Mouse (Mus musculus): ENCODE data around the gene Gal3st4. TPM values are rescaled to one million over a fixed set of nuclear protein-coding genes. Genes with fewer than 3 reads are reported as not detected.

The Gal3st4 gene
- 3.1 and 3.9 TPM in 2 replicates for polyA plus RNA-seq (2016; fragmentation: Nextera tagmentation; extraction: Ambion mirVana)

DNA sequence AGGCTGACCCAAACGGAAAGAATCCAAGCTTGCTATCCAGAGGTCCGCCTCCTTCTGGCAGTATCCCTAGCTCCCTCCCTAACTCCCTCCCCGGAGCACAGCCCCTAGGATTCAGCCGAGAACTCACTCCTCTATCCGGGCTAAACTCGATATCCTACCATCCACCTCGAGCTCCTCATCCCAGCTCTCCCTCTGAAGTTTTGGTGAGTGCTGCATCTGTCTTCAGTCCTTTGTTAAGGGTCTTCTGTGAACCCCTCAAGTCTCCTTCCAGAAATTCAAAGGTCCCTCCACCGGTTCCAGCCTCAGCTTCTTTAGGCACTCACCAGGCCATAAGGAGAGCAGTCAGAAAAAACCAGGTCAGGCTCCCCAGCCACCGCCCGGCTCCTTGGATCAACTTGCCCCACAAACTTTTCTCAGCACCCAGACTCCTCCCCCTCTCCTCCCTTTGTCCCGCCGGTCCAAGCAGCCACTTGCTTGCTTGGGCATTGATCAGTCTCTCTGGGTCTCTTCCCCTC lies at the start of gene Gal3st4:
Gene Gal3st4 (minus strand): TSS at position 432 of the 515 bp plus-strand sequence.
- 3% methylated on average over 12 of the region's 12 CpGs for WGBS
- DNase-seq (ENCODE audit: extremely low spot score, low spot score), result peak; percentile 57
- H3K27me3 ChIP-seq (ENCODE audit: poor library complexity, severe bottlenecking), result peaks cover 51% of the 10 kb centered on the region
- peaks cover 33% of the 10 kb centered on the region for H3K36me3 ChIP-seq (replicated peaks)
- H3K4me3 ChIP-seq, result peak within 1 kb of the TSS; percentile 44
- H3K27ac ChIP-seq, result peak within 1 kb of the TSS; percentile 79
- no peaks in the 10 kb centered on the region for H3K9me3 ChIP-seq
- peaks cover 68% of the 10 kb centered on the region for H3K4me1 ChIP-seq

DNA sequence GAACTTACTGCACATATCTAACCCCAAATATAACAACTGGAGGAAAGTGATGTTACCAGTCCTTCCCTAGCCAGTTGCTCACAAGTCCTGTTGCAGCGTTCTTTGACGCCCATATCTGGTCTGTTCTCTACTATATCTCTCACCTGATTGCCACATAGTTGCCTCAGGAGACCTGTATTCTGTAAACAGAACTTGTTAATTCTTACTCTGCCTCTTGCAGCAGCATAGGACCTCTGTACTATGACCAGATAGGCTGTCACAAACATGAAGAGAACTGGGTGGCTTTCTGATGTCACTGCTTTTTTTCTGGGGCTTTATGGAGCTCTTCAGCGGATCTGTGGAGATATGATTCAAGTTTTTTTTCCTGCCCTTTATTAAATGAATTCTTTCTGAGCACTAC lies 40.2 kb upstream of the Gal3st4 start:
- Histone ChIP-seq H3K36me3 (replicated peaks) (no peaks in the 10 kb centered on the region), H3K4me1 (no peaks in the 10 kb centered on the region), H3K9me3 (no peaks in the 10 kb centered on the region), H3K27me3 (ENCODE audit: poor library complexity, severe bottlenecking) (no peaks in the 10 kb centered on the region), H3K4me3 (no peak overlapping the region), H3K27ac (no peak overlapping the region)
- WGBS, result 87% methylated on average over 3 of the region's 3 CpGs
- DNase-seq (ENCODE audit: extremely low spot score, low spot score), result no peak

DNA sequence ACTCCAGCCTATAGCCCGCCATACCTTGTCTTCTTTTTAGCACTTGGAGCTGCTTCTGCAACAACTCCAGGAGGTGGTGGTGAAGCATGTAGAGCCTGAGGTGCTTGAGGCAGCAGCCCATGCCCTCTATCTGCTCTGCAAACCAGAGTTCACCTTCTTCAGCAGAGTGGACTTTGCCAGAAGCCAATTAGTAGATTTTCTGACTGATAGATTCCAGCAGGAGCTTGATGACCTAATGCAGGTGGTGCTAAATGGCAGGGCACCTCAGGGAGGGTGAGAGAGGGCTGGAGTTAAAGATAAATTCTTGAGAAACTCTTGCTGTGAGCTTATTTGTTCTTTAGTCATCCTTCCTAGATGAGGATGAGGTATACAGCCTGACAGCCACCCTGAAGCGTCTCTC lies 27.0 kb upstream of the Gal3st4 start:
- Histone ChIP-seq H3K4me3 (no peak overlapping the region), H3K27me3 (ENCODE audit: poor library complexity, severe bottlenecking) (no peaks in the 10 kb centered on the region), H3K9me3 (no peaks in the 10 kb centered on the region), H3K4me1 (no peaks in the 10 kb centered on the region), H3K36me3 (replicated peaks) (no peaks in the 10 kb centered on the region), H3K27ac (no peak overlapping the region)
- no peak for DNase-seq (ENCODE audit: extremely low spot score, low spot score)
- WGBS, result 92% methylated on average over 2 of the region's 2 CpGs

DNA sequence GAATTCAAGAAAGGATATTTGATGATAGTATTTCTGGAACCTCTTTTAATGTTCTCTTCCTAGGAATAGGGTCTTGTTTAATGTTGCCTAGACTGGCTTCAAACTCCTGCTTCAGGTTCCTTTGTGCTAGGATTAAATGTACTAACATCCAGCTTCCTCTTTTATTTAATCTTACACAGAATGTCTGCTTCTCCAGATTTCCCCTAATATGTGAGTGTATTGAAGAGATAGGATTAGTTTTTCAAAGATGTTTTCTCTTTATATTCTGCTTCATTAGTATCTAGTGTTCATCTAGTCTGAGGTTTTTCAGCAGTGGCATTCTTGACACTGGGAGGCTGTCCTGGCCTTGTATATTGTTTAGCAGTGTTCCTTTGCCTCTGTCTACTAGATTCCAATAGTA lies 21.5 kb upstream of the Gal3st4 start:
- Histone ChIP-seq H3K36me3 (replicated peaks) (no peaks in the 10 kb centered on the region), H3K9me3 (no peaks in the 10 kb centered on the region), H3K4me1 (no peaks in the 10 kb centered on the region), H3K4me3 (no peak overlapping the region), H3K27me3 (ENCODE audit: poor library complexity, severe bottlenecking) (no peaks in the 10 kb centered on the region), H3K27ac (no peak overlapping the region)
- DNase-seq (ENCODE audit: extremely low spot score, low spot score), result no peak

DNA sequence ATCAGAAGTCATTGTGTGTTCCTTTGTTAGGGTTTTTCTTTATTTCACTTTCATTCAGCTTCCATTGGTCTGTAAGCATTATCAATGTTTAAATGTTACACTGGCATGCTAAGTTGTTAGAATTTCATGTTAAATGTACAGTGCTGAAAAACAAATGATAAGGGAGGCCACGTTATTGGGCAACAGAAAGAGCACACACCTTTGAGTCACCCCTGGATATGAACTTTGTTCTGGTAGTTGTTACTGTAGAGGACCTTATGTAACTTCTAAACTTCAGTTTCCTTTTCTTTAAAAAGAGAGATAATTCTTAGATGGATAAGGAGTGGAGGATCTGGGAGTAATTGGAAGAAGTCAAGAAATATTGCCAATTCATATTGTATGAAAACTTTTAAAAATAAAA lies 19.0 kb upstream of the Gal3st4 start:
- Histone ChIP-seq H3K4me3 (no peak overlapping the region), H3K27me3 (ENCODE audit: poor library complexity, severe bottlenecking) (no peaks in the 10 kb centered on the region), H3K36me3 (replicated peaks) (no peaks in the 10 kb centered on the region), H3K4me1 (no peaks in the 10 kb centered on the region), H3K9me3 (no peaks in the 10 kb centered on the region), H3K27ac (no peak overlapping the region)
- 86% methylated on average over 1 of the region's 1 CpGs for WGBS
- DNase-seq (ENCODE audit: extremely low spot score, low spot score), result no peak

DNA sequence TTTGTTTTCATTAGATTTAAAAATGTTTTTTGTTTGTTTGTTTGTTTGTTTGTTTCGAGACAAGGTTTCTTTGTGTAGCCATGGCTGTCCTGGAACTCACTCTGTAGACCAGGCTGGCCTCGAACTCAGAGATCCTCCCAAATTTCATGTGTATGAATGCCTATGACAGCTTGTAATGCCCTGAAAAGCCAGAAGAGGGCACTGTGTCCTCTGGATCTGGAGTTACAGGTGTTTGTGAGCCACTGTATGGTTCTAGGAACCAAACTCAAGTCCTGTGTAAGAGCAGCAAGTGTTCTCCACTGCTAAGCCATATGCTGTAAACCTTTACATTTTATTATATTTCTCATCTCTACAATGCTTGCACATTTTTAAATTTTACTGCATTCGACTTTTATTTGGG lies 15.2 kb upstream of the Gal3st4 start:
- no peak overlapping the region for H3K27ac ChIP-seq
- no peaks in the 10 kb centered on the region for H3K4me1 ChIP-seq
- no peak for DNase-seq (ENCODE audit: extremely low spot score, low spot score)
- H3K4me3 ChIP-seq, result no peak overlapping the region
- no peaks in the 10 kb centered on the region for H3K27me3 ChIP-seq (ENCODE audit: poor library complexity, severe bottlenecking)
- no peaks in the 10 kb centered on the region for H3K9me3 ChIP-seq
- no peaks in the 10 kb centered on the region for H3K36me3 ChIP-seq (replicated peaks)
- WGBS, result 76% methylated on average over 3 of the region's 3 CpGs

DNA sequence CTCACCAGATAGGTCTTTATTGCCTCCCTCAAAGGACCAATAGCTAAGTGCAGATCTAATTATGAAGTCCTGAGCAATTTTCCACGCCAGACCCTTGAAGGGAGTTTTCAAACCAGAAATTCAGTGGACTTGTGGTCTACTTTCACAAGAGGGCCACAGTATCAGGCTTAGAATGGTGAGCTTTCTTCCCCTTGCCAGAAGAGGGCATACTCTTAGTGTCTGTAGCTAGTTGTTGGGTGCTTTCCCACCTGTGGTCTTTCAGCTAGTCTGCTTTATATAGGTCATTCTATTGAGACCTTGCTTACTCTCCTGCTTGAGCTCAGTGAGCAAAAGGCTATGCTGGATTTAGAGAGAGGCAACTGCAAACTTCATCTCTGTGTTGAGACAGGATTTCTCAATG lies 10.9 kb upstream of the Gal3st4 start:
- 65% methylated on average over 1 of the region's 1 CpGs for WGBS
- H3K4me1 ChIP-seq, result peaks cover 10% of the 10 kb centered on the region

DNA sequence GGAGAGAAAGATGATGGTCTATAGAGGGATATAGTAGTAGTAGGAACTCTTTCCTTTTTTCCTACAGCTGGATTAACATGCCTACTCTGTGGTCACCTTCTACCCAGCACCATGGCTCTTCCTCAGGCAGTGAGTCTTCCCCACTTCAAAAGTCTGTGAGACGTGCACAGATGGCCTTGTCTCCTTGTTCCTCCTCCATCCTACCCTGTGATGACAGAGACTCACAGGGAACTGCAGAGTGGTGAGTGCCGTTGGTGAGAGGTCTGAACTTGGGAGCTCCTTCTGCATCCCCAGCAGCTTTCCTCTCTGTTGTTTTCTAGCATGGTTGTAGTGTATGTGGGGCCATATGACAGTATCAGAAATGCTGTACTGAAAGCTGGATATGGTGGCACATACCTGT lies 9.2 kb upstream of the Gal3st4 start:
- H3K36me3 ChIP-seq (replicated peaks), result peaks cover 19% of the 10 kb centered on the region
- no peak overlapping the region for H3K4me3 ChIP-seq
- WGBS, result 80% methylated on average over 2 of the region's 2 CpGs
- peaks cover 9% of the 10 kb centered on the region for H3K9me3 ChIP-seq
- no peak overlapping the region for H3K27ac ChIP-seq
- H3K27me3 ChIP-seq (ENCODE audit: poor library complexity, severe bottlenecking), result peaks cover 23% of the 10 kb centered on the region
- peaks cover 28% of the 10 kb centered on the region for H3K4me1 ChIP-seq
- no peak for DNase-seq (ENCODE audit: extremely low spot score, low spot score)

More for the DNA sequence above, 10.9 kb upstream of the Gal3st4 start:
- Histone ChIP-seq H3K27ac (no peak overlapping the region), H3K36me3 (replicated peaks) (peaks cover 1% of the 10 kb centered on the region; the same call in 1 of the 2 replicates), H3K9me3 (peaks cover 9% of the 10 kb centered on the region), H3K4me3 (no peak overlapping the region), H3K27me3 (ENCODE audit: poor library complexity, severe bottlenecking) (peaks cover 16% of the 10 kb centered on the region)
- DNase-seq (ENCODE audit: extremely low spot score, low spot score), result no peak

DNA sequence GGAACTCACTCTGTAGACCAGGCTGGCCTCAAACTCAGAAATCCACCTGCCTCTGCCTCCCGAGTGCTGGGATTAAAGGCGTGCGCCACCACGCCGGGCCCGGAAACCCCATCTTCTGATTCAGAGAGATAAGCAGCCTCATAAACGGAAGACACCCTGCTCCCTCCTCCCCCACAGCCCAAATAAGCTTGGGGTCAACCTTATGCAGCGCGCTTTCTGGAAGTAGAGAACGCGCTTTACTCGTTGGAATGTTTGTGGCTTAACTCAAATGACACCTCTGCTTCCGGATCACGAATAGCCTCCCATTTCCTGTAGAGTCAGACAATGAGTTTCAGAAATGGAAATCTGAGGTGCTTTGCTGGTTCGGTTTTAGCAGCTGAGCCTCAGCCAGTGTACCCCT lies 8.2 kb upstream of the Gal3st4 start:
- Histone ChIP-seq H3K4me1 (peaks cover 37% of the 10 kb centered on the region), H3K9me3 (peaks cover 9% of the 10 kb centered on the region), H3K27me3 (ENCODE audit: poor library complexity, severe bottlenecking) (peaks cover 32% of the 10 kb centered on the region), H3K27ac (no peak overlapping the region), H3K4me3 (no peak overlapping the region; the same call in 1 of the 2 replicates), H3K36me3 (replicated peaks) (peaks cover 28% of the 10 kb centered on the region)
- DNase-seq (ENCODE audit: extremely low spot score, low spot score), result no peak
- 92% methylated on average over 15 of the region's 15 CpGs for WGBS

DNA sequence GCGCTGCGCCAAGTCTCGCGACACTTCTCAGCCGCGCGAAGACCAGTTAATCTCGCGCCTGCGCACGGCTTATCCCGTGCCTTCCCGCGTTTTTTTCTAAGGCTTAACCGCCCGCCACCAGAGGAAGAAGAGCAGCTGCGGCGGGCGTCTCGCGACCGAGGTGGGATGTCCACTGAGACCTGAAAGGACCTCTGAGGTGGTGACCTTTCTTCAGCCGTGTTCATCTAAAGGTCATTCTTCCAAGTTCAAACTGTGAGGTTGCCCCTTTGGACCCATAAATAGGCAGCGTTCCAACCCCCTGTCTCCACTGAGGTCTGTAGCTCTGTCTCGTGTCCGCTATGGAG lies 7.8 kb upstream of the Gal3st4 start:
- Histone ChIP-seq H3K27ac (peak overlapping the region; percentile 69; the same call in 1 of the 2 replicates), H3K9me3 (peaks cover 9% of the 10 kb centered on the region), H3K27me3 (ENCODE audit: poor library complexity, severe bottlenecking) (peaks cover 34% of the 10 kb centered on the region), H3K36me3 (replicated peaks) (peaks cover 33% of the 10 kb centered on the region), H3K4me1 (peaks cover 42% of the 10 kb centered on the region), H3K4me3 (peak overlapping the region; percentile 77)
- WGBS, result 24% methylated on average over 26 of the region's 26 CpGs
- no peak for DNase-seq (ENCODE audit: extremely low spot score, low spot score)

DNA sequence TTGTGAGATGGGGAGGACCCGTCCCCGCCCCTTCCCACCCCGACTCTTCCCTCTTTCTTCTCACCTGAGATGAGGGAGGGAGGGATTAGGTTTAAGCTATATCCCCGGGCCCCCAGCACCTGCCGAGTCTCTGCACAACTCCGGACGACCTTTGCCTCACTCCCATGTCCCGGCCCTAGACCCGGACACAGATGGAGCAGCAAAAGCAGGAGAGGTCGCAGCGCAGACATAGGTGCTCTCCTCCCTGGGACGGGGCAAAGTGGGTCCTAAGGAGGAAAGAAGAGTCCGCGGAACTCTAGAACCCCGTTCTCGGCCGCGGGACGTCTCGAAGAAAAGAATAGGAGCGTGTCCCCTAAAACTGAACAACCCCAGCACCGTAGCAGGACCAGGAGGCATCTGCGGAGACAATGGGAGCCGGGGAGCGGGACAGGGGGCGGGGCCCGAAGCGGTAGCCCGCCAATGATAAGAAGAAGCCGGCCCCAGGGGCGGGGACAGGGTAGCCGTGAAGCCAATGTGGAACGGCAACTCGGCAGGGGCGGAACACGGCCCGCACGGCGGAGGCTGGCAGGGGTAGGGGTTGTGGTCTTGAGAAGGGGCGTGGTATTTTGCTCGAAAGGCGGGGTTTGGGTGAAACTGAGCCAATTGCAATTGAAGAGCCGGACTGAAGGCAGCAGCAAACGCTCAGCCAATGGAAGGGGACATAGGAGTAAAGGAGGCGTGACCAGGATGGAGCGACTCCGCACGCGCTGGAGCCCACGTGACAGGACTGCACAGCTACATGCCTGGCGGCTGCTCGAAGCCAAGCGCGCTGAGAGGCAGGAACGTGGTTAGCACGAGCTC lies 7.2 kb upstream of the Gal3st4 start, which contains the start of the genes Gm43720, Gpc2 and Stag3:
Gene Gm43720 (minus strand): TSS at position 374 of the 840 bp plus-strand sequence.
Gene Gpc2 (minus strand): TSS at position 421 of the 840 bp plus-strand sequence.
Gene Stag3 (plus strand): TSS at position 656 of the 840 bp plus-strand sequence.
- 1% methylated on average over 56 of the region's 56 CpGs for WGBS
- DNase-seq (ENCODE audit: extremely low spot score, low spot score), result peak; percentile 99

DNA sequence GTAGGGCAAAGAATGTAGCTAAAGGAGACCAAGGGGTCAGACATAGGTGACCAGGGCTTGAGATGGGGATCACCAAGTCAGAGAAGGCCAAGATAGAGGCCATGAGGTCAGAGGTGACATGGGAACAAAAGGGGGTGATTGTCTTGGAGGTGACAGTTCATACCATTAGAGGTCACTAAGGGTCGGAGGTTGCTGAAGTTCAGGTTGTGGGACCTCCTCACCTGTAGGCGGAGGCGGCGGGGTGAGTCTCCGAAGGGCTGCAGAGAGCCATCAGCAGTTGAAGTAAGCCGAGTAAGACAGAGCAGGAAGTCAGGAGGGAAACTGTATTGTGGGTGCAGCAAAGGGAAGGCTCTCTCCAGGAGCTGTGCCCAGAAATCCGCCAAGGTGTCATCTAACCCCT lies 5.4 kb upstream of the Gal3st4 start:
- 92% methylated on average over 7 of the region's 7 CpGs for WGBS
- peaks cover 45% of the 10 kb centered on the region for H3K36me3 ChIP-seq (replicated peaks)
- H3K27me3 ChIP-seq (ENCODE audit: poor library complexity, severe bottlenecking), result peaks cover 50% of the 10 kb centered on the region
- no peak for DNase-seq (ENCODE audit: extremely low spot score, low spot score)
- H3K4me3 ChIP-seq, result peak overlapping the region; percentile 77
- H3K9me3 ChIP-seq, result peaks cover 9% of the 10 kb centered on the region
- H3K27ac ChIP-seq, result no peak overlapping the region
- peaks cover 66% of the 10 kb centered on the region for H3K4me1 ChIP-seq

More for the DNA sequence above, 7.2 kb upstream of the Gal3st4 start, which contains the start of the genes Gm43720, Gpc2 and Stag3:
- peak within 1 kb of the TSS; percentile 77 for H3K4me3 ChIP-seq
- H3K9me3 ChIP-seq, result peaks cover 9% of the 10 kb centered on the region
- H3K4me1 ChIP-seq, result peaks cover 48% of the 10 kb centered on the region
- H3K36me3 ChIP-seq (replicated peaks), result peaks cover 39% of the 10 kb centered on the region
- H3K27me3 ChIP-seq (ENCODE audit: poor library complexity, severe bottlenecking), result peaks cover 37% of the 10 kb centered on the region
- peak within 1 kb of the TSS; percentile 92 for H3K27ac ChIP-seq

All from forebrain, embryonic 10.5 days (tissue).